Mouse (Mus musculus): ENCODE measurements around the gene Spsb2. TPM values are rescaled to one million over a fixed set of nuclear protein-coding genes. Genes with fewer than 3 reads are reported as not detected.
"Not testable (repeated sequence)": the region's sequence is repeated elsewhere in the genome, so short reads cannot be mapped to it uniquely, and the experiment has no call there.

Spsb2 gene
- polyA plus RNA-seq, 1 experiment: 23.9 TPM

DNA sequence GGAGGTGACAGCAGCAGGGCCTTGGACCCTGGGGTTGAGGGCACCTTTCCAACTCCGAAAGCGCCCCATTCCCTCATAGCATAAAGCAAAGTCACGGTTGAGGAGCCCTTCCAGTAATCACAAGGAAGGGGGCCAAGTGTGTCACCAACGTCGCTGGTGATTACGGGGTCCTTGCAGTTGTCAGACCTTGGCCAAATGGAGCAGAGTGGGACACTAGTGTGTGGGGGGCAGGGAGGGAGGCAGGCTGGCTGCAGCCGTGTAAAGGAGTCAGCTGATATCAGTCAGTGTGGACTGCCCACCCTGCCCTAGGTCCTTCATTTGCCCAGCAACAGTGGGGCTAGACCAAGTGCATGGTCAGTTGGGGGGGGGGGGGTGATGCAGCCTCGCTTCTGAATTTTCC lies 6.0 kb downstream of the Spsb2 start:
- WGBS: 26% methylated on average over 8 of the region's 8 CpGs
- no peak for DNase-seq (ENCODE audit: low read depth, low spot score)

DNA sequence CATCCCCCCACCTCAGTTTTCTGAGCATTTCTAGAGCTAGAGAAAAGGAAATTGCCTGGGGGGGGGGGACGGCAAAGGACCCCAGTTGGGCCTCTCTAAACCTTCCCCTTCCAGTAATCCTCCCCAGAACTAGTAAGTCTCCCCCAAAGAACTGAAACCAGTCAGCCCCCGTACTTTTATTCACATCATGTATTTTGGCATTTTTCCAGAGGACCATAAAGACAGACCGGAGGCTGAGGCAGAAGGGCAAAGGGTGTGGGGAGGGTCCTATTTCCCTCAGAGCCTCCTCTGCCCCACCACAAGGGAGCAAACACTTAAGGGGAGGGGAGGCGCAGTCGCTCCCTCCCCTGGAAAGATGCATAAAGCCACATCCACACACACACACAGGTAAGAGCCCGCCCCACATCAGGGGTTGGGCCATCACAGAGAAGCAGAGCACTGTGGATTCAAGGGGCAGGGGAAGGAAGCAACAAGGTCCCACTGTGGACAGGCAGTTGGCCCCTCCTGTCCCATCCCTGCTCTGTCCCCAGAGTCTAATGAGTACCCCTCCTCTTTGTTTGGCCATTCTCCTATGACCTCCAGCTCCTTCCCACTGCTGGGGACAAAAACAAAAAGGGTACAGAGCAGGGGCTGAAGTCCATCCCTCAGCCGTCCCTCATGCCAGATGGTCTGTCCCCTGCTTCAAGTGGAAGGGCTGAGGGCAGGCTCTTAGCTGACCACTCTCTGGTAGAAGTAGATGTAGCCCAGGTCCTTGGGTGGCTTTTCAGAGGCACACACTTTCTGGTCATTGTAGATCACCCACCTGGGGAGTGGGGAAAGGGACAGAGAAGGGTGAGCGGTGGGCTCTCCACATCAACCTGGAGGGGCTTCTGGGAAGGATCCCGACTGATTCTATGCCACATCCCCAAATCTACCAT lies 6.7 kb downstream of the Spsb2 start:
- no peak for DNase-seq (ENCODE audit: low read depth, low spot score)
- 59% methylated on average over 9 of the region's 9 CpGs for WGBS

DNA sequence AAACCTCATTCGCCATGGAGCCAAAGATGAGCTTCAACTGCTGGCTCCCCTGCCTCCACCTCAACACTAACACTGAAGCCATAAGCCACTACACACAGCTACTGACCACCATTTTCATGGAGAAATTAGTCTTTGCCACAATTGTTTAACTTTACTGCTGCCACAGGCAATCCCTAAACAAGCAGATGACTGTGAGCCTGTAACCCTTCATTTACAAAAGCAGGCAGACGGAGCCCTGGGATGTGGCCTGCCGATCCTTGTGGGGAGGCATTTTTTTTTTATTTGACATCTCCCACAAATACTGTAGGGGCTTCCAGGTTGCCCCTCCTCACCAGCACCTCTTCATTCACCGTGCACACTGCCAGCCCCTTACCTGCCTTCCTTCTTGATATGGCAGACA lies 8.2 kb downstream of the Spsb2 start:
- DNase-seq (ENCODE audit: low read depth, low spot score): no peak
- 92% methylated on average over 4 of the region's 4 CpGs for WGBS

DNA sequence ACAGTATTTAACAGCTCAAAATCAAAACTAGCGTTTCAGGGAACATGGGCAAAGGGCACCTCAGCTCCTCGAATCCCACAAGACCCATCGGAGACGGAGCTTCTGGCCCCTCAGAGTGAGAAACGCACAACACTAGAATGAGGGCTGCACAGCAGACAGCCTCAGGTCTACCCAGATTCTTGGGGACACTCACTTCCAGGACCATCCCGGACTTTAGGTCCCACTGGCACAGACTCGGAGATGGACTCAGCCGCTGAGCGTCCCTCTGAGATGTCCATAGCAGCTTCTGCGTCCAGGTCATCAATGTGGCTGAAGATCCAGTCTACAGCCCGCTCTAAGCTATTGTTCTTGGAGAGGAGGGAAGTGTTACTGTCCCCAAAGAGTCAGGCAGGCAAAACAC lies 8.7 kb downstream of the Spsb2 start:
- DNase-seq (ENCODE audit: low read depth, low spot score): no peak
- 97% methylated on average over 11 of the region's 11 CpGs for WGBS

DNA sequence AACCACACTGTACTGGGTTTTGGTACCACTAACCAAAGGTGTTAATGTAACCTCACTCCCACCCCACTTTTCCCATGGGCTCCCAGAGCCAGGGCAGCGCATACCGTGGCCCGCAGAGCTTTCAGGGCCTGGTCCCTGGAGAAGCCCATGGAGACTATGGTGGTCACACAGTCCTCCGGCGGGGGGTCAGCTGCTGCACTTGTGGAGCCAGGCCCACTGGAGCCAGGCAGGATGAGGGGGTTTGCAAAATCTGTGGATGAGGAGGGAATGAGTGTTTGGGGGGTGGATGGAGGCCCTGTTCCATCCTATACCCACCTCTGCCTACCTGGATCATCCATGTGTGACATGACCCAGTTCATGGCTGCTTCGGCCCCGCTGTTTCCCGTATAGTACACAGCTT lies 9.1 kb downstream of the Spsb2 start:
- no peak for DNase-seq (ENCODE audit: low read depth, low spot score)
- WGBS: 95% methylated on average over 8 of the region's 8 CpGs

- no peak for DNase-seq (ENCODE audit: low read depth, low spot score)
- WGBS: 84% methylated on average over 8 of the region's 8 CpGs
Observed at GRCm38 (mm10) chr6:124817971-124818370, 9.5 kb downstream of the Spsb2 start.

DNA sequence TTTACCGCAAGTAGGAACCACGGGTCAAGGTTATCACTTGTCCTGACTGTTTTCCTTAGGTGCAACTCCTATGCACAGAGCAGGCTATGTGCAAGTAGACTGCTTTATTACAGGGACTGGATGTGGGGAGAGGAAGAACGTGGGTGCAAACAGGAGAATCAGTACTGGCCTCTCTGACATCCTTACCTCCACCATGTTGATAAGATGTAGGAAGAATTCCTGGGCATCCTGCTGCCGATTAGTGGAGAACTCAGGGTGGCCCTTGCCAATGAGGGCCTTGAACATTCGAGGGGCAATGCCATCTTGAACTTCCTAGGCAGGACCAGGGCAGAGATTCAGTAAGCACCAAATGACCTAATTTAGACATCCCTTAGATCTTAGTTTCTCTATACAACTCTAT lies 12.4 kb downstream of the Spsb2 start:
- no peak for DNase-seq (ENCODE audit: low read depth, low spot score)
- 90% methylated on average over 5 of the region's 5 CpGs for WGBS

GRCm38 (mm10) chr6:124822049-124822448 lies 13.6 kb downstream of the Spsb2 start:
- WGBS: 94% methylated on average over 4 of the region's 4 CpGs
- no peak for DNase-seq (ENCODE audit: low read depth, low spot score)

GRCm38 (mm10) chr6:124828101-124828592 lies 19.7 kb downstream of the Spsb2 start:
- 15% methylated on average over 10 of the region's 10 CpGs for WGBS
- DNase-seq (ENCODE audit: low read depth, low spot score): no peak

- WGBS: under 1% methylated on average over 55 of the region's 55 CpGs
- peak; percentile 100 for DNase-seq (ENCODE audit: low read depth, low spot score)
Observed at GRCm38 (mm10) chr6:124828868-124829798, 20.7 kb downstream of the Spsb2 start, which contains the start of the genes Usp5 and Cdca3. Gene Usp5 (minus strand): TSS chr6:124829484. Gene Cdca3 (plus strand): TSS chr6:124829547.

GRCm38 (mm10) chr6:124829799-124830700 lies 21.6 kb downstream of the Spsb2 start:
- DNase-seq (ENCODE audit: low read depth, low spot score): peak; percentile 87
- WGBS: under 1% methylated on average over 38 of the region's 38 CpGs

- WGBS: 95% methylated on average over 4 of the region's 4 CpGs
- not testable (repeated sequence) for DNase-seq (ENCODE audit: low read depth, low spot score)
Observed at GRCm38 (mm10) chr6:124831199-124831598, 22.7 kb downstream of the Spsb2 start.

DNA sequence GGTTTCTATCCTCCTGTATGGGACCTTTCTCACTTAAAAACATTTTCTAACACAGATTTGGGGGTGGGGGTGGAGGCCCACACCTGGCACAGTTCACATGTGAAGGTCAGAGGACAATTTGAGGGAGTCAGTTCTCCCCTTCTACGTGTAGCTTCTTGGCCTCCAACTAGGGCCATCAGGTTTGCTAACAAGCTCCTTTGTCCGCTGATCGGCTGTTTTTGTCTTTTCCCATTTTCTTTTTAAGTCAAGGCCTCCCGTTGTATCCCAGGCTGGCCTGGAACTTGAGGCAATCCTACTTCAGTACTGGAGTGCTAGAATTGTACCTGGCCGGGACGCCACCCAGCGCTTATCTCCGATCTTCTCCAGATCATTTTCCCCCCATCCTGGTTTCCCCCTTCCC lies 23.2 kb downstream of the Spsb2 start:
- 93% methylated on average over 8 of the region's 8 CpGs for WGBS
- DNase-seq (ENCODE audit: low read depth, low spot score): no peak

DNA sequence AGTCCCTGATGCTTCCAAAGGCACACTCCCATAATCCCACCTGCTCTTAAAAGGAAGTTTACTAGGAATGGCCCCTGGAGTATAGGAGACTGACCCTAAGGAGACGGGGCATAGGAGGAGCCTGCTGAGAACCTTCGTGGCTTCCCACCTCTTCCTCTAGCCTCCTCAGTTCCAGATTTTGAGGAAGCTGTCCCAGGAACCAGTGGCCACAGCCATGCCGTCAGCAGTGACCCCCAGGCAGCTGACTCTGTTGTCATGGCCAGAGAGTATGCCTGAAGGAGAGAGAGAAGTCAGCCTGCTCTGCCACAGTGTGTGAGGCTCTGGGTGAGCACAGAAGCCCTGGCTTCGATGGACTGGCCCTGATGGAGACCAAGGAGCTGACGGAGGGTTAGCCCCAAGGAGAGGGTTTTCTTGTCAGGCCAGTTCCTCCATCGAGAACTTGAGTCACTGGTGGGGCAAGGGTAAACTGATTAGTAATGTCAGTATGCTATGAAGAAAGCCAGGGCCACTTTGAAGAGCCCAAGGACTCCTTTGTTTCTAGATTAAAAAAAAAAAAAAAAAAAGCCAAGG lies 26.1 kb downstream of the Spsb2 start:
- 76% methylated on average over 6 of the region's 6 CpGs for WGBS
- no peak for DNase-seq (ENCODE audit: low read depth, low spot score)

GRCm38 (mm10) chr6:124835531-124835930 lies 27.1 kb downstream of the Spsb2 start:
- no peak for DNase-seq (ENCODE audit: low read depth, low spot score)
- 81% methylated on average over 10 of the region's 10 CpGs for WGBS

DNA sequence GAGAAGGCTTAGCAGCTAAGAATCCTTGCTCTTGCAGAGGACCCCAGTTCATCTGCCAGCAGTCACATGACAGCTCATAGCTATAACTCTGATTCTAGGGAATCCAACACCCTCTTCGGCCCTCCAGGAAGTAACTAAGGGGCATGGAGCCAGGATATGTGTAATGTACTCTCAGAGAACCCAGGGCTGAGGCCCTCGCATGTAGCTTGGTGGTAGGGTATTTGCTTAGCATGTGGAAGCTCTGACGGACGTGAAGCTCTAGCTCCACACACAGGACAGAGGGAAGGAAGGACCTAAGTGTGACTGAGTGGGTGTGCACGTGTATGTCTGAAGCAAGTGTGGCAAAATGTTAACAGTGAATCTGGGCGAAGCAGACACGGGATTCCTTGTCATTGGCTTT lies 27.9 kb downstream of the Spsb2 start:
- WGBS: 57% methylated on average over 7 of the region's 7 CpGs
- no peak for DNase-seq (ENCODE audit: low read depth, low spot score)

GRCm38 (mm10) chr6:124839805-124840204 lies 31.3 kb downstream of the Spsb2 start:
- DNase-seq (ENCODE audit: low read depth, low spot score): no peak
- 23% methylated on average over 8 of the region's 8 CpGs for WGBS

GRCm38 (mm10) chr6:124840241-124841167 lies 32.0 kb downstream of the Spsb2 start, which contains the start of gene Gnb3:
Gene Gnb3 (minus strand): TSS chr6:124840275.
- no peak for DNase-seq (ENCODE audit: low read depth, low spot score)
- 42% methylated on average over 15 of the region's 15 CpGs for WGBS
